Mouse (Mus musculus): Measurements from ENCODE around the gene Olfr68.
"Not testable (repeated sequence)": the region's sequence is repeated elsewhere in the genome, so short reads cannot be mapped to it uniquely, and the experiment has no call there.

The Olfr68 gene

GRCm38 (mm10) chr7:103779598-103779997 lies at the start of gene Olfr68:
Gene Olfr68 (minus strand): TSS chr7:103779698.
- no peak for DNase-seq (ENCODE audit: low read depth)

- no peak for DNase-seq (ENCODE audit: low read depth)
Measured at GRCm38 (mm10) chr7:103827808-103828207, 48.3 kb upstream of the Olfr68 start, which contains the start of gene Hbb-bs. Gene Hbb-bs (minus strand): TSS chr7:103828096.

DNA sequence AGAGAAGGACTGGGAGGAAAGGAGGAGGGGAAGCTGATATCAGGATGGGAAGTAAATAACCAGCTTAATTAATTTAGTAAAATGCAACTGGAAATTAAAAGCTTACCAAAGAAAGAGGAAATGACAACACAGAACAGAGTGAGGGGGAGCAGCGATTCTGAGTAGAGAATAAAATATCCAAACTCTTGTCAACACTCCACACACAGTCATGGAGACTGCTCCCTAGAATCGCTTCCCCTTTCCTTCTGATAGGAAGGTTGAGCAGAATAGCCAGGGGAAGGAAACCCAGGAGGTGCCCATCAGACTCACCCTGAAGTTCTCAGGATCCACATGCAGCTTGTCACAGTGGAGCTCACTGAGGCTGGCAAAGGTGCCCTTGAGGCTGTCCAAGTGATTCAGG lies 47.6 kb upstream of the Olfr68 start:
- not testable (repeated sequence) for DNase-seq (ENCODE audit: low read depth)

DNA sequence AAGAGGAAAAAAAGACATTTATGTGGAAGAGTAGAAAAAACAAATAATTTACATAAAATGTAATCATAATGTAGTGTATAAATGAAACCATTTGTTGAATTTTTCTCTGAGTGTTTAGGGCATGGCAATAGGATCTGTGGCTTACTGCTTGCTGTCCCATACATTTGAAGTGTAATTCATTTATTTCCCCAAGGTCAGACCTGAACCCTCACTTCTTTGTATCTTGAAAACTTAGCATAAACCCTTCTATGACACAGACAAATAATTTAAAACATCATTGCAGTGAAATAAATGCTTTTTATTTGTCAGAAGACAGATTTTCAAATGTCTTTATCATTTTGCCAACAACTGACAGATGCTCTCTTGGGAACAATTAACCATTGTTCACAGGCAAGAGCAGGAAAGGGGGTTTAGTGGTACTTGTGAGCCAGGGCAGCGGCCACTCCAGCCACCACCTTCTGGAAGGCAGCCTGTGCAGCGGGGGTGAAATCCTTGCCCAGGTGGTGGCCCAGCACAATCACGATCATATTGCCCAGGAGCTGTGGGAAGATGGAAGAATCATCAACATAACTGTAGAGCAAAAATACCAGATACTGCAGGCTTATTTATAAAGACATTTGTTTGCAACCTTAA lies 46.9 kb upstream of the Olfr68 start:
- DNase-seq (ENCODE audit: low read depth), result no peak

- DNase-seq (ENCODE audit: low read depth), result no peak
Measured at GRCm38 (mm10) chr7:103825536-103826254, 46.2 kb upstream of the Olfr68 start.

DNA sequence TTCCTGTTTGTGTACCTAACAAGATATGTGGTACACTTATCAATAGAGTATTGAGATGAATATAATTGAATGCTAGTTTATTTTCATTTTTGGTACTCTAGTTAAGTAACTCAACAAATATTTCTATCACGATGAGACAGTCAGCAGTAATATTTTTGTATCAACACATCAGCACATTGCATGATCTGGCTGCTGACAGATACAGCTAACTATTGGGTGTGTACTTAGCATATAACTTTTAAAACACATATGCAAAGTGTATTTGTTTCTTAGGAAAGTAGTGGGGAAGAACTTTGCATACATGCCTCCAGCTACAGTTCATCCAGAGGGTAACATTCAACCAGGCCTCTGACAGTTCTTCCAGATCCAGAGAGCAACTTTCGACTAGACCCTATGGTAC lies 45.1 kb upstream of the Olfr68 start:
- no peak for DNase-seq (ENCODE audit: low read depth)

DNA sequence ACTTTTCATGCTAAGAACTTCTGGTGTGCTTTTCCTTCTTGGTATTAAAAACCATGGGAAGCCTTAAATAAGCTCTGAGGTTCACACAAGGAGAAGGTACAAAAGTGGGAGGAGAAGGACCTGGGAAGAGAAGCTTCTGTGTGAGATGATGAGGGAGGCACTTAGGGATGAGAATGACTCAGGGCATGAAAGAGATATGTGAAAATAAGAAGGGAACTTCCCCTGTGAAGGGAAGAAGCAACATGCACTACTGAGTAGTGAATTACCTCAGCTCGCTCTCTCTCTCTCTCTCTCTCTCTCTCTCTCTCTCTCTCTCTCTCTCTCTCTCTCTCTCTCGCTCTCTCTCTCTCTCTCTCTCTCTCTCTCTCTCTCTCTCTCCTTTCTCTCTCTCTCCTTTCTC lies 35.6 kb upstream of the Olfr68 start:
- not testable (repeated sequence) for DNase-seq (ENCODE audit: low read depth)

- no peak for DNase-seq (ENCODE audit: low read depth)
Measured at GRCm38 (mm10) chr7:103813766-103814165, 34.3 kb upstream of the Olfr68 start, which contains the start of gene Hbb-bt. Gene Hbb-bt (minus strand): TSS chr7:103813996.

- DNase-seq (ENCODE audit: low read depth), result not testable (repeated sequence)
Measured at GRCm38 (mm10) chr7:103813152-103813551, 33.7 kb upstream of the Olfr68 start.

GRCm38 (mm10) chr7:103812174-103812573 lies 32.7 kb upstream of the Olfr68 start:
- no peak for DNase-seq (ENCODE audit: low read depth)

DNA sequence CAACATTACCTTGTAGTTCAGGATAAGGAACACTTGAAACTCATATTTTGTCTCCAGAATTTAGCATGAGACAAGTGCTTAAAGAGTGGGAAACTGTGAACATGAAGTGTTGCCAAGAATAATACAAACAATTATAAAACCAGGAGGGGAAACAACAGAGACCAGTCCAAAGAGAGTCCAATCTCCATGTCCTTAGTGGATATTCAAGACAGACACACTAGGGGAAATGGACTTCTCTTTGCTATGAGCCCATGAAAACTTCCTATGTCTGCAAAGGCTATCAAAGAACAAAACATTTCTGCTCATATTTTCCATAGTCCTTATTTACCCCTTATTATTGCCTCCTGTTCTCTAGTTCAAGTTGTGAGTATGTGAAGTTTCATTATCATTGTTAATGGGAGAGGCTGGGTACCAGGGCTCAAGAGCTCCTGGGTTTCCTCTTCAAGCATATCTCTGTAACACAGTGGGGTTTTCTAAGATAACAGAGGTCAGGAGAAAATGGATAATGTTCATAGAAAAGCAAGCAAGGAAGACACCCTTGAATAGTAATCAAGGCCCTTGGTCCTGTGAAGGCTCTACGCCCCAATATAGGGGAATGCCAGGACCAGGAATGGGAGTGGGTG lies 31.8 kb upstream of the Olfr68 start:
- no peak for DNase-seq (ENCODE audit: low read depth)

- DNase-seq (ENCODE audit: low read depth), result no peak
Measured at GRCm38 (mm10) chr7:103810746-103811145, 31.2 kb upstream of the Olfr68 start.

- DNase-seq (ENCODE audit: low read depth), result no peak
Measured at GRCm38 (mm10) chr7:103810296-103810695, 30.8 kb upstream of the Olfr68 start.

DNA sequence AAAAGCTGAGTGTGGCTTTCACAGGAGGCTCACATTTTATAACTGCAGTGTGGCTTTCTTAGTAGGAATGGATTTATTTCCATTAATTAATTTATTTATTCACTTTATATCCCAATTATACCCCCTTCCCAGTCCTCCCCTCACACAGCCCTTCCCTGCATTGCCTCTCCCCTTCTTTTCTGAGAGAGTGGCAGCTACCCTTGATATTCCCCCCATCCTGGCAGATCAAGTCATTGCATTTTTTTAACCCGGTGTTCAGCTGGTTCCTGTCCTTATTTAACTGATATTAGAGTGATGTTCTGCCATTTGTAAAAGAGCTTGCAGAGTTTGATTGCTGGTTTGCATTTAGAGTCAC lies 30.3 kb upstream of the Olfr68 start:
- DNase-seq (ENCODE audit: low read depth), result no peak

- DNase-seq (ENCODE audit: low read depth), result no peak
Measured at GRCm38 (mm10) chr7:103808971-103809800, 29.7 kb upstream of the Olfr68 start.

GRCm38 (mm10) chr7:103808120-103808519 lies 28.6 kb upstream of the Olfr68 start:
- not testable (repeated sequence) for DNase-seq (ENCODE audit: low read depth)

- DNase-seq (ENCODE audit: low read depth), result no peak
Measured at GRCm38 (mm10) chr7:103806856-103807255, 27.4 kb upstream of the Olfr68 start.

- no peak for DNase-seq (ENCODE audit: low read depth)
Measured at GRCm38 (mm10) chr7:103792669-103793388, 13.3 kb upstream of the Olfr68 start.

- DNase-seq (ENCODE audit: low read depth), result no peak
Measured at GRCm38 (mm10) chr7:103791721-103792120, 12.2 kb upstream of the Olfr68 start, which contains the start of gene Olfr67. Gene Olfr67 (minus strand): TSS chr7:103791821.

DNA sequence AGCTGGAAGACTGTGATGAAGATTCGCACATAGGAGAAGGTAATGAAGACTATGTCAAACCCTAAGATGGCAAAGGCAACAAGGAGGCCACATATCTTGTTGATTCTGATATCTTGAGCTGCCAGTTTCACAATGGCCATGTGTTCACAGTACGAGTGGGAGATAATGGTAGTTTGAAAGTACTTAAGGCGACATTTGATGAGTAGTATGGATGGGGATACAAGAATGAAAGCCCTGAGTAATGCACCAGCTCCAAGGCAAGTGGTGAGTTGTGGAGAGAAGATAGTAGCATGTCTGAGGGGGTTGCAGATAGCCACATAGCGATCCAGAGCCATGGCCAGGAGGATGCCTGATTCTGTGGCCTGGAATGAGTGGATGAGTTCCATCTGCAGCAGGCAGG lies 1.8 kb downstream of the Olfr68 start:
- not testable (repeated sequence) for DNase-seq (ENCODE audit: low read depth)

- DNase-seq (ENCODE audit: low read depth), result no peak
Measured at GRCm38 (mm10) chr7:103771494-103771893, 8.0 kb downstream of the Olfr68 start, which contains the start of gene Olfr69. Gene Olfr69 (minus strand): TSS chr7:103771594.

Data from c-Kit-positive CD71-negative TER-119-negative erythroid progenitor cells, embryonic 14.5 days (primary cell).